Mouse (Mus musculus) lung, embryonic 15.5 days (tissue): Measurements from ENCODE around the gene Tbl1x. TPM values are rescaled to one million over a fixed set of nuclear protein-coding genes. Genes with fewer than 3 reads are reported as not detected.

Source experiments
- ATAC-seq: fragments of 200-750 bp; cut with Nextera tagmentation; 2 replicates; pipeline ENCODE4 v1.8.0; 2017; ENCODE audit warnings: moderate number of reproducible peaks, borderline replicate concordance; ENCODE audit not compliant: low FRiP score, low TSS enrichment; ENCODE audit errors: extremely low read depth
- H3K27ac ChIP-seq: fragments of 300-500 bp; sonication (generic); 2 replicates; pipeline ENCODE4 v1.5.1; 2015; ENCODE audit warnings: moderate library complexity, mild to moderate bottlenecking, inconsistent platforms
- H3K27me3 ChIP-seq: fragments of 300-500 bp; sonication (generic); 2 replicates; pipeline ENCODE4 v1.6.1; 2015; ENCODE audit warnings: inconsistent platforms
- H3K36me3 ChIP-seq: fragments of 300-500 bp; sonication (generic); 2 replicates; pipeline ENCODE4 v1.6.1; 2015; ENCODE audit warnings: inconsistent platforms
- H3K4me1 ChIP-seq: fragments of 300-500 bp; sonication (generic); 2 replicates; pipeline ENCODE4 v1.6.1; 2015; ENCODE audit warnings: inconsistent platforms
- H3K4me2 ChIP-seq: fragments of 300-500 bp; sonication (generic); 2 replicates; pipeline ENCODE4 v1.6.1; 2015; ENCODE audit warnings: inconsistent platforms, mild to moderate bottlenecking, moderate library complexity
- H3K4me3 ChIP-seq: fragments of 300-500 bp; sonication (generic); 2 replicates; pipeline ENCODE4 v1.5.1; 2015; ENCODE audit warnings: mild to moderate bottlenecking, inconsistent platforms
- H3K9ac ChIP-seq: fragments of 300-500 bp; sonication (generic); 2 replicates; pipeline ENCODE4 v1.6.1; 2015; ENCODE audit warnings: inconsistent platforms
- H3K9me3 ChIP-seq: fragments of 300-500 bp; sonication (generic); 2 replicates; pipeline ENCODE4 v1.6.1; 2016; ENCODE audit warnings: inconsistent platforms
- WGBS: fragments of 180-500 bp; shearing (Covaris S2); methylation state at CpG from one replicate; pipeline ENCODE4 v1.1.7; 2015; 5-methylcytosine and 5-hydroxymethylcytosine counted together
- polyA plus RNA-seq: library from polyadenylated mRNA; unstranded; fragments of >200 nt; fragmentation: Nextera tagmentation; extraction: Ambion mirVana; gene quantifications from 2 replicates; pipeline ENCODE4 v1.2.1, GENCODE M21; 2015

The Tbl1x gene
- polyA plus RNA-seq, 1 experiment from 2014 or later = 72.4 TPM

DNA sequence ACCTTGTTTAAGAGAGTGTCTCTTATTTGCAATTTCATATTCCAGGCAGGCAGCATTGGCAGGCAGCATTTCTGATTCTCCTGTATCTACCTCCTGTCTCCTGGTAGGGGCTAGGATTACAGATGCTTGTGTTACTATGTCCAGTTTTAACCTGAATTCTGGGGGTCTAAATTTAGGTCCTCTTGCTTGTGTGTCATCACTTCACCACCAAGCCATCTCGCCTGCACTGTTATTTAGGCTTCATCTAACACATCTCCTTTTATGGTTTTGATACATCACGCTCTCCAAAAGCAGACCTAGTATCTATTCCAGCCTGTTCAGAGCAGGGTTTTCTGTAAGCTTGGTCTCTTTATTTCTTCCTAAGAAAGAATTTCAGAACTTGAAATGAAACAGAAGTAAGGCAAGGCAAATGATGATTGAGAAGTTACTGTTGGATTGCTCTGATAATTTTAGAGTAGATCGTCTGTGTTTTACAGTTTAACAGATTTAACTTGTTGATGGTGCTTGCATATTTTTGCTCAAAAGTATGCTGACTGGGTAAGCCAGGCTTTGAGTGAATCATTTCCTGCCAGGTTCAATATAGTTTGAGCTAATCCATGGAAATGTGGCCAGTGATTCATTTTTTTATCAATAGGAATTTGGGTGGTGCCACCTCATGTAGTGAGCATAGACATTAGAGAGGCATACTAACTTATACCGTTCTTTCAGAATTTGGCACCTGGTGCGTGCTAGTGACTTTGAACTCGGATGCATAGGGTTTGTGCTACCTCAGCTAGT is 106.7 kb downstream of the Tbl1x start:
- H3K4me1 ChIP-seq = peaks cover 10% of the 10 kb centered on the region; the same call in 1 of the 2 replicates
- H3K4me2 ChIP-seq = no peak overlapping the region
- H3K9ac ChIP-seq = no peak overlapping the region
- H3K27me3 ChIP-seq = no peaks in the 10 kb centered on the region
- H3K4me3 ChIP-seq = no peak overlapping the region
- ATAC-seq = no peak
- WGBS = 71% methylated on average over 6 of the region's 6 CpGs
- H3K9me3 ChIP-seq = no peaks in the 10 kb centered on the region
- no peaks in the 10 kb centered on the region for H3K36me3 ChIP-seq
- no peak overlapping the region for H3K27ac ChIP-seq

DNA sequence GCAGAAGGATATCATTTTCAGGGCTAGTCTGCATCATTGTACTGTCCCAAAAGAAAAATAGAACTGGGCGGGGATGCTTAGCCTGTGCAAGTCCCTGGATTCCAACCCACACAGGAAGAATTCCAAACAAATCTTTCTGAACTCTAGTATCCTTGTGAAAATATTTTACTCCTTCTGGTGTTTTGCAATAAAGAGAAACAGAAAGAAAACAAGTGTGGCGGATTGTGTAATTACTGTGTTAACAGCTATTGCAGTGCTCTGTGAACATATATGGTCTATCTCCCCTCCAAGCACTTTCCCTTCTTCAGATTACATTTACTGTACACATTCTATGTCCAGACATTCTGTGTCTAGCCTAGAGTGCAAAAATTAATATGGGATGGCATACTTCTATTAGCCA is 119.6 kb downstream of the Tbl1x start:
- H3K4me1 ChIP-seq = no peaks in the 10 kb centered on the region
- 75% methylated on average over 2 of the region's 2 CpGs for WGBS
- H3K27me3 ChIP-seq = no peaks in the 10 kb centered on the region
- no peak for ATAC-seq
- no peak overlapping the region for H3K4me3 ChIP-seq
- H3K36me3 ChIP-seq = no peaks in the 10 kb centered on the region
- H3K4me2 ChIP-seq = no peak overlapping the region
- H3K27ac ChIP-seq = no peak overlapping the region
- H3K9me3 ChIP-seq = no peaks in the 10 kb centered on the region
- H3K9ac ChIP-seq = no peak overlapping the region

GRCm38 (mm10) chrX:77636499-77636898 is 125.7 kb downstream of the Tbl1x start:
- Histone ChIP-seq H3K9ac (no peak overlapping the region), H3K27me3 (no peaks in the 10 kb centered on the region), H3K9me3 (no peaks in the 10 kb centered on the region), H3K4me3 (no peak overlapping the region), H3K4me2 (no peak overlapping the region), H3K27ac (no peak overlapping the region), H3K4me1 (no peaks in the 10 kb centered on the region), H3K36me3 (no peaks in the 10 kb centered on the region)
- WGBS = 63% methylated on average over 3 of the region's 3 CpGs
- ATAC-seq = no peak

DNA sequence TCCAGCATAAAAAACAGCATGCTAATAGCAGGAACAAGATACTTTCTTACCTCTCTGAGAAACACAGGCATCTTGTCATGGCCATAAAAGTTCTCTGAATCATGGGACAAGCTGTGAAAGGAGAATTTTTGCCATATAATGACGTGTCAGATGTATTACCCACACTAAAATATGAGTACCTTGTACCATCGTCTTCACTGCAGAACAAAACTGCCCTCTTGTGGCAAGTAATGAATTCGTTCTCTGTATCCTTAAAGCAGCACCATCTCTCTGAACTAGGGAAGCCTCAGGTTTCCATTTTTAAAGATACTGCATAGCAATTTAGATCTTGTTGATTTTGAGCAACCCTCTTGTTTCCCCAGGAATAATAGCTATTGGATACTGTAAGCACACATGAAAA is 127.3 kb downstream of the Tbl1x start:
- Histone ChIP-seq H3K4me2 (no peak overlapping the region), H3K27ac (no peak overlapping the region), H3K4me3 (no peak overlapping the region), H3K9me3 (no peaks in the 10 kb centered on the region), H3K4me1 (no peaks in the 10 kb centered on the region), H3K36me3 (no peaks in the 10 kb centered on the region), H3K9ac (no peak overlapping the region), H3K27me3 (no peaks in the 10 kb centered on the region)
- WGBS = 8% methylated on average over 3 of the region's 3 CpGs
- ATAC-seq = no peak

DNA sequence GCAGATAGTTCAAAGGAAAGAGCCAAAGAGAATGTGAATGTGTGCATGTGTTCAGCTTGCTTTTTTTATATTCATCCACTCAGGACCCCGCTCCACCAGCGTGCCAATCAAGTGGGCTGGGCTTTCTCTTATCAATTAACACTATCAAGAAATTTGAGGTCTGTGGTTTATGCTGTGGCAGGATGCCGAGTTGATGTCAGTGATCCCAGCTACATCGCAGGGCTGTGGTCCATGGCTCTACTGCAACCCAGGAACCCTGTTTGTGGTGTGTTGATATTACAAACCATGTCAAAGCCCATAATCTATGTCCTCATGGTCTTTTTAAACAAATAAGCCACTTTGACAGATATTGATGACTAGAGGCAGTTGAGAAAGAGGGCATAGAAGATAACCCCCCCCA is 129.5 kb downstream of the Tbl1x start:
- Histone ChIP-seq H3K9me3 (no peaks in the 10 kb centered on the region), H3K27me3 (no peaks in the 10 kb centered on the region), H3K4me3 (no peak overlapping the region), H3K27ac (no peak overlapping the region), H3K4me2 (no peak overlapping the region), H3K36me3 (no peaks in the 10 kb centered on the region), H3K9ac (no peak overlapping the region), H3K4me1 (no peaks in the 10 kb centered on the region)
- WGBS = 81% methylated on average over 4 of the region's 4 CpGs
- no peak for ATAC-seq

GRCm38 (mm10) chrX:77646164-77646563 is 135.4 kb downstream of the Tbl1x start:
- Histone ChIP-seq H3K27me3 (no peaks in the 10 kb centered on the region), H3K4me2 (no peak overlapping the region), H3K4me1 (no peaks in the 10 kb centered on the region), H3K9ac (no peak overlapping the region), H3K36me3 (peaks cover 12% of the 10 kb centered on the region; the same call in 1 of the 2 replicates), H3K27ac (no peak overlapping the region), H3K9me3 (no peaks in the 10 kb centered on the region), H3K4me3 (no peak overlapping the region)
- ATAC-seq = no peak
- WGBS = 91% methylated on average over 7 of the region's 7 CpGs

GRCm38 (mm10) chrX:77650246-77650645 is 139.4 kb downstream of the Tbl1x start:
- no peak for ATAC-seq
- Histone ChIP-seq H3K27ac (no peak overlapping the region), H3K4me3 (no peak overlapping the region), H3K27me3 (no peaks in the 10 kb centered on the region), H3K9me3 (no peaks in the 10 kb centered on the region), H3K4me1 (no peaks in the 10 kb centered on the region), H3K9ac (no peak overlapping the region), H3K4me2 (no peak overlapping the region), H3K36me3 (peaks cover 12% of the 10 kb centered on the region; the same call in 1 of the 2 replicates)
- WGBS = 95% methylated on average over 2 of the region's 2 CpGs

DNA sequence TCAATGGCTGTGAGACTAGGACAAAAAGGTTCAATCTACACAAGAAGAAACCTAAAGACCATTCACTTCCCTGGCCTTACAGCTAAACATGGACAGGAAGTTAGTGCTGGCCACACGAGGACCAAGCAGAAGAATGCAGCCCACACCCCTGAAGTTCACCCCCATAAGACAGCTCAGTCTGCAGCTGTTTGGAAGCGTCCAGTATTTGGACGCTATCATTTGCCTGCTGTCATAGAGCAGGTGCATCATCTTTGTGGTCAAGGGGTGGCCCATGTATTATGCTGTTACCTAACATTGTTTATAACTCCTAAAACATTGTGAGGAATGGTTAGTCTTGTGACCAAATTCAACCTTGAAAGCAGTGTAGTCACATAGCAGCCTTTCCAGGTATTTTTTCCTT is 151.2 kb downstream of the Tbl1x start:
- no peaks in the 10 kb centered on the region for H3K27me3 ChIP-seq
- H3K4me2 ChIP-seq = no peak overlapping the region
- H3K9me3 ChIP-seq = no peaks in the 10 kb centered on the region
- H3K27ac ChIP-seq = no peak overlapping the region
- no peak for ATAC-seq
- 64% methylated on average over 3 of the region's 3 CpGs for WGBS
- H3K4me3 ChIP-seq = no peak overlapping the region
- H3K36me3 ChIP-seq = peaks cover 19% of the 10 kb centered on the region
- no peaks in the 10 kb centered on the region for H3K4me1 ChIP-seq
- H3K9ac ChIP-seq = no peak overlapping the region

- H3K27me3 ChIP-seq = no peaks in the 10 kb centered on the region
- H3K4me3 ChIP-seq = no peak overlapping the region
- H3K27ac ChIP-seq = no peak overlapping the region
- no peak for ATAC-seq
- no peaks in the 10 kb centered on the region for H3K4me1 ChIP-seq
- no peak overlapping the region for H3K9ac ChIP-seq
- 74% methylated on average over 3 of the region's 3 CpGs for WGBS
- H3K4me2 ChIP-seq = no peak overlapping the region
- no peaks in the 10 kb centered on the region for H3K9me3 ChIP-seq
- H3K36me3 ChIP-seq = peaks cover 19% of the 10 kb centered on the region
These were observed 152.5 kb downstream of the Tbl1x start for GRCm38 (mm10) chrX:77663276-77663675.

GRCm38 (mm10) chrX:77665030-77665429 is 154.2 kb downstream of the Tbl1x start:
- no peak overlapping the region for H3K9ac ChIP-seq
- no peak for ATAC-seq
- no peak overlapping the region for H3K27ac ChIP-seq
- peaks cover 5% of the 10 kb centered on the region for H3K36me3 ChIP-seq
- 83% methylated on average over 2 of the region's 2 CpGs for WGBS
- H3K27me3 ChIP-seq = no peaks in the 10 kb centered on the region
- H3K4me2 ChIP-seq = no peak overlapping the region
- no peak overlapping the region for H3K4me3 ChIP-seq
- H3K4me1 ChIP-seq = no peaks in the 10 kb centered on the region
- no peaks in the 10 kb centered on the region for H3K9me3 ChIP-seq

DNA sequence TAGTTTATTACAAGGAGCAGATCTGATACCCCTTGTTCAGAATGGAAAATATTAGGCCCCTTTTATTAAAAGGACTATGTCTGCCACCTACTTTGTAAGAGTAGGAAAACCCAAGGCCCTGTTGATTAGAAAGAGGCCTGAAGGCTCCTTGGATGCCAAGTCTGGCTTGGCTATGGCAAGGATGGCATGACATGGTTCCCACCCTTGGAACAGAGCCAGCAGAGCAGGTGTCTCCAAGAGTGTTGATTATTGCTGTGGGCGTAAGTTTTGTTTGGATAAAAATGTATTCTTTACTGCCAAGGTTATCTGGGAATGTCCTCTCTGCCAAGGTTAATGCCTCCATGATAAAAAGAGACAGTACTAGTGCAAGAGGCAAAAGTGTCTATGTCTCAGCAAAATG is 156.1 kb downstream of the Tbl1x start:
- WGBS = 52% methylated on average over 1 of the region's 1 CpGs
- H3K36me3 ChIP-seq = peaks cover 3% of the 10 kb centered on the region; the same call in 1 of the 2 replicates
- no peak for ATAC-seq

GRCm38 (mm10) chrX:77667441-77667840 is 156.6 kb downstream of the Tbl1x start:
- Histone ChIP-seq H3K9me3 (no peaks in the 10 kb centered on the region), H3K27me3 (no peaks in the 10 kb centered on the region), H3K4me1 (no peaks in the 10 kb centered on the region), H3K36me3 (no peaks in the 10 kb centered on the region), H3K4me3 (no peak overlapping the region), H3K4me2 (no peak overlapping the region), H3K27ac (no peak overlapping the region), H3K9ac (no peak overlapping the region)
- no peak for ATAC-seq

More for the DNA sequence above, 156.1 kb downstream of the Tbl1x start:
- Histone ChIP-seq H3K4me3 (no peak overlapping the region), H3K27ac (no peak overlapping the region), H3K4me2 (no peak overlapping the region), H3K4me1 (no peaks in the 10 kb centered on the region), H3K27me3 (no peaks in the 10 kb centered on the region), H3K9me3 (no peaks in the 10 kb centered on the region), H3K9ac (no peak overlapping the region)
